Mouse (Mus musculus) liver, embryonic 15.5 days (tissue): ENCODE measurements around the gene Mcf2l. TPM values are rescaled to one million over a fixed set of nuclear protein-coding genes. Genes with fewer than 3 reads are reported as not detected.

Experiments
- ATAC-seq: fragments of 200-750 bp; cut with Nextera tagmentation; 2 replicates; pipeline ENCODE4 v1.8.0; 2017; ENCODE audit warnings: moderate number of reproducible peaks, mild to moderate bottlenecking, moderate library complexity; ENCODE audit not compliant: insufficient read depth
- H3K27ac ChIP-seq: fragments of 300-500 bp; sonication (generic); replicated peaks from 2 replicates; pipeline ENCODE4 v1.5.1; 2015; ENCODE audit warnings: mild to moderate bottlenecking, inconsistent platforms
- H3K27me3 ChIP-seq: fragments of 300-500 bp; sonication (generic); 2 replicates; pipeline ENCODE4 v1.6.1; 2015; ENCODE audit warnings: mild to moderate bottlenecking, inconsistent platforms
- H3K36me3 ChIP-seq: fragments of 300-500 bp; sonication (generic); replicated peaks from 2 replicates; pipeline ENCODE4 v1.6.1; 2015; ENCODE audit warnings: moderate library complexity, mild to moderate bottlenecking, inconsistent platforms
- H3K4me1 ChIP-seq: fragments of 300-500 bp; sonication (generic); replicated peaks from 2 replicates; pipeline ENCODE4 v1.6.1; 2015; ENCODE audit warnings: inconsistent platforms
- H3K4me2 ChIP-seq: fragments of 300-500 bp; sonication (generic); 2 replicates; pipeline ENCODE4 v1.6.1; 2015; ENCODE audit warnings: moderate library complexity, mild to moderate bottlenecking, inconsistent platforms
- H3K4me3 ChIP-seq: fragments of 300-500 bp; sonication (generic); replicated peaks from 2 replicates; pipeline ENCODE4 v1.5.1; 2015; ENCODE audit warnings: mild to moderate bottlenecking, inconsistent platforms
- H3K9ac ChIP-seq: fragments of 300-500 bp; sonication (generic); 2 replicates; pipeline ENCODE4 v1.6.1; 2015; ENCODE audit warnings: moderate library complexity, mild to moderate bottlenecking, inconsistent platforms
- H3K9me3 ChIP-seq: fragments of 300-500 bp; sonication (generic); replicated peaks from 2 replicates; pipeline ENCODE4 v1.6.1; 2016; ENCODE audit warnings: inconsistent platforms
- WGBS: fragments of 180-500 bp; shearing (Covaris S2); methylation state at CpG from one replicate; pipeline ENCODE4 v1.1.7; 2015; ENCODE audit warnings: mixed read lengths; ENCODE audit not compliant: insufficient replicate concordance; 5-methylcytosine and 5-hydroxymethylcytosine counted together
- polyA plus RNA-seq: library from polyadenylated mRNA; unstranded; fragments of >200 nt; fragmentation: Nextera tagmentation; extraction: Ambion mirVana; gene quantifications from 2 replicates; pipeline ENCODE4 v1.2.1, GENCODE M21; 2015

The Mcf2l gene
- polyA plus RNA-seq, 1 experiment from 2014 or later: 0.98 TPM

DNA sequence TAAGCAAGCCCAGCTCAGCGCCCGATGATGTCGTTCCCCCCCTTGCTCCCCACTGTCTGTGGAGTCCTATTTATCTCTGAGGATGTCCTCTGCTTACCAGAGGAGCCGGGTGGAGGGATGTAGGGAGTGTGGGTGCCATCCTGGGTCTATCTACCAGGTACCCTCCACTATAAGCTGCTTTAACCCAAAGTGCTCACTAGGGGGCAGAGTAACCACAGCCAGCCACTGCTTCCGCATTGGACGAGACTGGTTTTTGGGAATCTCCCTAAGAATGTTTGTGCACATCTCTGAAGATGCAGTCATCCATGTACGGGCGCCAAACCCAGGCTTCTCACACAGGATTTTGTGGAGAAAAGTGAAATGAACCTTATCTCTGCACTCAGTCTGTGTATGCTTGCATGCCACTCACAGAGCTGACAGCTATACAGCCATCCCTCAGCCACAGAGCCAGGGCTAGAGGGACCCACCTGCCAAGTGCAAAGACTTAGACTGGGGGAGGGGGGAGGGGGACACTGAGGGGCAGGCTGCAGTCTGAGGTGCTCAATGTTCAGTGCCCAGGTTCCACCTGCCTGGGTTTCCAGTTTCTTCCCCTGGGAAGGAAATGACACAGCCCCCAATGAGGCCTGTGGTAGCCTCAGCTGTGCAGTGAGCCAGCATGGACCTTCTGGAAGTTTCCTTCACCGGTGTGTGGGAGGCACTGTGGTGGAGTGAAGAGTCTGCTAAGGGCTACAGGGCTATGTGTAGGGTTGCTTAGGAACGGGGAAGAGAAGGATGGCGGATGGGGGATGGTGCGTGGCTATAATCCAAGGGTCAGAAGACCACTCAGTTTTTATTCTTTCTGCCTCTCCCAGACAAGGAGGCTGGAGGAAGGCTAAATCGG is 23.1 kb downstream of the Mcf2l start:
- WGBS: 38% methylated on average over 13 of the region's 13 CpGs
- Histone ChIP-seq H3K4me1 (no peaks in the 10 kb centered on the region), H3K27ac (no peak overlapping the region), H3K9ac (no peak overlapping the region), H3K27me3 (peaks cover 86% of the 10 kb centered on the region), H3K36me3 (no peaks in the 10 kb centered on the region), H3K4me3 (no peak overlapping the region), H3K9me3 (no peaks in the 10 kb centered on the region), H3K4me2 (no peak overlapping the region)
- ATAC-seq: no peak

GRCm38 (mm10) chr8:12897815-12898214 is 24.2 kb downstream of the Mcf2l start:
- H3K9me3 ChIP-seq: no peaks in the 10 kb centered on the region
- H3K4me2 ChIP-seq: no peak overlapping the region
- no peak overlapping the region for H3K4me3 ChIP-seq
- peaks cover 86% of the 10 kb centered on the region for H3K27me3 ChIP-seq
- WGBS: 41% methylated on average over 9 of the region's 9 CpGs
- H3K27ac ChIP-seq: no peak overlapping the region
- ATAC-seq: no peak
- H3K36me3 ChIP-seq: no peaks in the 10 kb centered on the region
- no peaks in the 10 kb centered on the region for H3K4me1 ChIP-seq
- H3K9ac ChIP-seq: no peak overlapping the region

DNA sequence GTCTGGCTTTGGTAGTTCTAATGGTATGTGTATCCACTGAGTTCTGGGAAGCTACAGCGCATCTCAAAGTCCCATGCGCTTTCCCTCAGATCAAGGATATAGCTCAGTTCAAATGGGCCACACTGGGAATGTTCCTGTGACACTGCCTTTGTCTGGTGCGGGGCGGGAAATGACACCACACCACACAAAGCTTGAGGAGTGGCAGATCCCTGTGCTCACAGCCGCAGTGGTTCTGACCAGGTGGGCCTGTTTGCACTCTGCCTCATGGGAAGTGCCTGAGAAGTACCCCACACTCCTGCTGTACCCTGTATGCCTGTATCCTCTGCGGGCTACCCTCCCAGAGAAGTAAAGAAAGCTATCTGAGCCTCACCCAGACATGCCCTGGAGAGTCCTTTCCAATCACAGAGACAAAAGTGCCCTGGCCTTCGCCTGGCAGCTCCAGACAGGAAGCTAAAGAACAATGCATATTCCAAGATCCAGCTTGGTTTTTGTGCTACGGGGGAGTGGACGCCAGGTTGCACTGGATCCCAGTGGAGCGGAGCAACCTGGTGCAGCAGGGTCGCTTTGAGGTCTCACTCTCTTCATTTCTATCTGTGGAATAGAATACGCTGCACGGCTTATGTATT is 30.3 kb downstream of the Mcf2l start:
- no peaks in the 10 kb centered on the region for H3K9me3 ChIP-seq
- no peak overlapping the region for H3K4me3 ChIP-seq
- no peak overlapping the region for H3K27ac ChIP-seq
- no peaks in the 10 kb centered on the region for H3K4me1 ChIP-seq
- WGBS: 72% methylated on average over 13 of the region's 13 CpGs
- H3K9ac ChIP-seq: no peak overlapping the region
- peaks cover 65% of the 10 kb centered on the region for H3K27me3 ChIP-seq
- H3K4me2 ChIP-seq: no peak overlapping the region
- ATAC-seq: no peak
- H3K36me3 ChIP-seq: no peaks in the 10 kb centered on the region

DNA sequence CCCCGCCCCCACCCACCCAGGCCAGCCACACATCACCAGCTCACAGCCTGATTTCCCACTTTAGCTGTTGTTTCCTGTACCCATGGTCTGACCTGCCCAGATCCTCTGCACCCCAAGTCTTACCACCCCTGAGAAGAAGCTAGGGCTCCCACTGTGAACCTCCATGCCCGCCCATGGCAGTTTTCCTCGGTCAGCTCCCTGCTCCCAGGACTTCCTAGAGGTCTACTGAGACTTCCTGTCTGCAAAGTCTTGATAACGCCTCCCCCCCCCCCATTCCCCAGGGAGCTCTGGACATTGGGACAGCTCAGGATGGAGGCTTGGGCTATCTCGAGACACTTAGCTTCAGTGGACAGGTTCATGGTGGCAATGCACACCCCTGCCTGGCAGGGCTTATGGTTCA is 31.5 kb downstream of the Mcf2l start:
- H3K27ac ChIP-seq: no peak overlapping the region

GRCm38 (mm10) chr8:12905599-12906321 is 32.2 kb downstream of the Mcf2l start:
- H3K4me2 ChIP-seq: no peak overlapping the region
- H3K36me3 ChIP-seq: no peaks in the 10 kb centered on the region
- peaks cover 46% of the 10 kb centered on the region for H3K27me3 ChIP-seq
- ATAC-seq: no peak
- H3K4me3 ChIP-seq: no peak overlapping the region
- no peaks in the 10 kb centered on the region for H3K9me3 ChIP-seq
- H3K4me1 ChIP-seq: no peaks in the 10 kb centered on the region
- WGBS: 60% methylated on average over 11 of the region's 11 CpGs
- no peak overlapping the region for H3K27ac ChIP-seq
- no peak overlapping the region for H3K9ac ChIP-seq

More for the DNA sequence above, 31.5 kb downstream of the Mcf2l start:
- H3K9me3 ChIP-seq: no peaks in the 10 kb centered on the region
- no peak overlapping the region for H3K4me2 ChIP-seq
- H3K9ac ChIP-seq: no peak overlapping the region
- H3K4me1 ChIP-seq: no peaks in the 10 kb centered on the region
- ATAC-seq: no peak
- peaks cover 52% of the 10 kb centered on the region for H3K27me3 ChIP-seq
- H3K4me3 ChIP-seq: no peak overlapping the region
- H3K36me3 ChIP-seq: no peaks in the 10 kb centered on the region
- 28% methylated on average over 5 of the region's 5 CpGs for WGBS

DNA sequence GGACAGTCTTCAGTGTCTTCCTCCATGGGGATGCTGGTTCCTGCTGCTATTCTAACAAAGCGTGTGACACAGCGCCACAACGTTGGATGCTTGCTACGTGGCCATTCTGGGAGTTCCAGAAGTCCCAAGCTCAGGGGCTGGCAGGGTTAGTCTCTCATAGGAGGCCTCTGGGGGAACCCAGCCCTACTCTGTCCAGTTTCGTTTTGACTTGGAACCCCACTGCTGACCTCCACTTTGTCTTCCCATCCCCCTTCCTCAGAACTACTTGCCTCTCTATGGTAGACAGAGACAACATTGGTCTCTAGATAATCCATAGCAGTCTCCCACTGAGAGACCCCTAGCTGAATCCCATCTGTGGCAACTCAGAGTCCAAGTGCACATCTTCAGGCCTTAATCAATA is 33.0 kb downstream of the Mcf2l start:
- no peaks in the 10 kb centered on the region for H3K4me1 ChIP-seq
- WGBS: 52% methylated on average over 5 of the region's 5 CpGs
- H3K9ac ChIP-seq: no peak overlapping the region
- no peaks in the 10 kb centered on the region for H3K36me3 ChIP-seq
- no peak for ATAC-seq
- H3K9me3 ChIP-seq: no peaks in the 10 kb centered on the region
- no peak overlapping the region for H3K4me2 ChIP-seq
- H3K4me3 ChIP-seq: no peak overlapping the region
- peaks cover 48% of the 10 kb centered on the region for H3K27me3 ChIP-seq
- no peak overlapping the region for H3K27ac ChIP-seq

DNA sequence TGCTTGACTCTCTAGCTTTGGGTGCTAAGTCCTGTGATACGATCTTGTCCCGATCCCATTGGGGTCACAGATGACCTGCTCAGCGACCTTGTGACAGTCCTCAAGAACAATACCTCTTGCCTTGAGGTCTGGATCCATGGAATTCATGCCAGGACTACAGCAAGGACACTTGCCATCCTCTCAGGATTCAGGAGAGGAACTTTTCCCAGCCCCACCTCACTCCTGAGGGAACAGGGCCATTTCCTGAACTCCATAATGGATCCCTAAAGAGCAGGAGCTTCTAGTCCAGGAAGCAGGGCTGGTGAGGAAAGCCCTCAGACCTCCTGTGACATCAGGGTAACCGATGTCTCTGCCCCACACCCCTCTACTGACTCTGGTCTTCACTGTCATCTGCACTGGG is 34.1 kb downstream of the Mcf2l start:
- Histone ChIP-seq H3K9me3 (no peaks in the 10 kb centered on the region), H3K4me1 (no peaks in the 10 kb centered on the region), H3K27me3 (peaks cover 43% of the 10 kb centered on the region), H3K36me3 (no peaks in the 10 kb centered on the region), H3K27ac (no peak overlapping the region), H3K4me3 (no peak overlapping the region), H3K4me2 (no peak overlapping the region), H3K9ac (no peak overlapping the region)
- ATAC-seq: no peak
- 50% methylated on average over 4 of the region's 4 CpGs for WGBS

GRCm38 (mm10) chr8:12912011-12912410 is 38.4 kb downstream of the Mcf2l start:
- H3K9ac ChIP-seq: no peak overlapping the region
- H3K9me3 ChIP-seq: no peaks in the 10 kb centered on the region
- no peak for ATAC-seq
- H3K4me2 ChIP-seq: no peak overlapping the region
- no peak overlapping the region for H3K27ac ChIP-seq
- peaks cover 53% of the 10 kb centered on the region for H3K27me3 ChIP-seq
- 52% methylated on average over 5 of the region's 5 CpGs for WGBS
- H3K4me3 ChIP-seq: no peak overlapping the region
- no peaks in the 10 kb centered on the region for H3K4me1 ChIP-seq
- no peaks in the 10 kb centered on the region for H3K36me3 ChIP-seq

DNA sequence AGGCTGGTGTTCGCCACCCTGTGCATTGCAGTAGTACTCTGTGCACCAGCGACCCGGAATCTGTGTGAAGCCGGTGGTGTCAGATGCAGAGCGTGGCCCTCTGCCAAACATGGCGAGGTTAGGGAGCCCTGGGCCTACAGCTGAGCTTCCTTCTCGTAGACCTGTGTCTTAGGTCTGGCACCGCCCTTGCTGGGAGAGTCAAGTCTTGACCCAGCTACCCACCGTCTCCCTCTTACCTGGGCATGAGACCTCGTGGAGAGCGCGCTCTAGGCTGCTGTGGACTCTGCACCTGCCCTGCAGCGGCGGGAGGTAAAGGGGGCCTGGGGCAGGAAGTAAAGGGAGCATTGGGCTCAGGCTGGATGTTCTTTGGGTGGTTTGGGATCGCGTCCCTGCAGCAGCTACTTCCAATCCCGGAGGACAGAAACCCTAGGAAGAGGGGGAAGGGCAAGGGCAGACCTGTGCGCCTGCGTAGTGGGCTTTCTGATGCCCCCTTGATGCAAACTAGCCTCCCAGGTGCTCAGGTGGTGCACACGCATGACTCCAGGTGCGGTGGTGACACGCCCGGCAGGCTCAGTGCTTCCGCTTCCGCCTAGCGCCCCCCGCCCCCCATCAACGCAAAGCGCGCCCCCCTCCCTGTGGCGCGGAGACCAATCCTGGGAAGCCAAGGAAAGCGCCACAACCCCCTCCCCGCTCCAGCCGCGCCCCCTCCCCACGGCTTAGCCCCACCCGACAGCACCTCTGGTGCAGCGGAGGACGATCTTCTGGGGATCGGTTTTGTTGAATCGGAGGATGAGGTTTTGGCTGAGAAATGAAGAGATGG is 41.8 kb downstream of the Mcf2l start:
- H3K4me1 ChIP-seq: no peaks in the 10 kb centered on the region
- H3K27ac ChIP-seq: no peak overlapping the region
- H3K4me2 ChIP-seq: peak overlapping the region; percentile 29
- H3K4me3 ChIP-seq: no peak overlapping the region
- no peak overlapping the region for H3K9ac ChIP-seq
- H3K27me3 ChIP-seq: peaks cover 58% of the 10 kb centered on the region
- WGBS: 18% methylated on average over 42 of the region's 42 CpGs
- no peaks in the 10 kb centered on the region for H3K36me3 ChIP-seq
- no peak for ATAC-seq
- H3K9me3 ChIP-seq: no peaks in the 10 kb centered on the region

DNA sequence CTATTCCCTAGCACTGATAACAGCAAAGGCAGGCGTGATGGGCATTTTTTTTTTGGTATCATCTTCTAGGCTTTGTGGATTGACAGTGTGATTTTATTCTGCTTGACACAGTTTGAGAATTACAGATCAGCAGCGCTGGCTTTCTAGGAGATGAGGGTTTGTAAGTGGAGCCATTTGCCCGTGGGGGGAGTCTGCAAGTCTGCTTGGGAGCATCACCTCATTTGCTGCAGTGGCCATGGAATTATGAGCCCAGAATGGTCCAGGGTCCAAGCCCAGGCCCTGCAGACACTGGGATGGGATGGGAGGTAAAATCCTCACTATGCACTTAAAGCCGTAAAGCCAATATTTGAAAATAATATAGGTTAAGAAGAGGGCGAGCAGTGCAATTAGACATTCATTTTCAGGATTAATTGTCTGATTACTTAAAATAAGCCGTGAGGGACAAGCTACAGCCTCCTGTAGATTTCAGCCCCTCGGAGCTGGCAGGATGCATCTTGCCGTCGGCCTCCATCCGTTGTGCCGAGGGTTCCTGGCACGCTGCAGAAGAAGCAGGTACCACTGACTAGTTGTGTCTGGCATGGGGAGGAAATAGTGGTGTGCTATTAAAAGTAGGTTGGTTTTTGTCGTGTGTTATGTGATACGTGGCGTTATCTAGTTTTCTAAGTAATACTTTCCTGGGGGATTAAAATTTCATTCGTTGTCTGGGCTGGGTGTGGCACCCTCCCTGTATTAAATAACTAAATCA is 42.7 kb downstream of the Mcf2l start:
- Histone ChIP-seq H3K9ac (no peak overlapping the region), H3K36me3 (no peaks in the 10 kb centered on the region), H3K27ac (no peak overlapping the region), H3K4me2 (no peak overlapping the region), H3K4me3 (no peak overlapping the region), H3K9me3 (no peaks in the 10 kb centered on the region), H3K4me1 (no peaks in the 10 kb centered on the region), H3K27me3 (peaks cover 56% of the 10 kb centered on the region)
- WGBS: 60% methylated on average over 16 of the region's 16 CpGs
- no peak for ATAC-seq
